Mouse (Mus musculus) E14TG2a.4 (cell line): ENCODE data around the gene 4933428G20Rik.

Experiments used
- CTCF ChIP-seq: conservative IDR thresholded peaks from 2 replicates; pipeline ENCODE4 v1.5.1; 2014; ENCODE audit warnings: low read length
- NANOG ChIP-seq: IDR thresholded peaks from 2 replicates; pipeline ENCODE4 v1.6.1; 2014; ENCODE audit warnings: borderline replicate concordance, low read length, mixed read lengths
- POU5F1 ChIP-seq: IDR thresholded peaks from 2 replicates; pipeline ENCODE4 v1.6.1; 2014; ENCODE audit warnings: low read length, borderline replicate concordance

DNA sequence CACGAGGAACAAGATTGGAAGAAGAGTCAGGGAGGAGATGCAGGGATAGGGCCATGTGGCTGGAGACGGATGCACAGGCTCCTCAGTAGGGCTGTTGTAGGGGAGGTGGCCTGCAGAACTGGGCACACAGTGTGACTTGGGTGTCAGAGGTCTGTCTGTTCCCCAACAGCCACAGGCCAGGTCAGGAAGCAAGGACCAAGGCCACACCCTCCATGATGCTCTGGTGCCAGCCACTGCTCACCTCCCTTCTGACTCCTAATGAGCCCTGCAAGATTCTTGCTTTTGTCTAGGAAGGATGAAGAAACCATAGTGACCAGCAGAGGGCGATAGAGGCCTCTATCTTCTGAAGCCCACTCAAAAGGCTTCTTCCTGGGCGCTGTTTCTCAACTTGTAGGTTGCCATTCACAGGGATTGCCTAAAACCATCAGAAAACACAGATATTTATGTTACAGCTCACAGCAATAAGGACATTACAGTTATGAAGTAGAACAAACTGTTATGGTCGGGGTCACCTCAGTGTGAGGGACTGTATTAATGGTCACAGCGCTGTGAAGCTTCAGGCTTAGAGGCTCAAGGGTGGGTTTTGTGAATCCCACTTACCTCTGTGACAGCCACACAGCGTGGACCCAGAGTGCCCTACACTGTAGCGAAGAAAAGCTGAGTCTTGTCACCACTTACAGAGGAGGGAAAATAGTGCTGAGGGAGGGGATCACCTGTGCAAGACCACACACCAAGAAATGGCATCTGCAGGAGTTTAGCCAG, 23.6 kb downstream of the 4933428G20Rik start:
- peak; percentile 68 for TF ChIP-seq CTCF
- no peak for TF ChIP-seq NANOG
- no peak for TF ChIP-seq POU5F1
